ENCODE assay signal across 8 mouse cellular contexts in the genomic region with DNA sequence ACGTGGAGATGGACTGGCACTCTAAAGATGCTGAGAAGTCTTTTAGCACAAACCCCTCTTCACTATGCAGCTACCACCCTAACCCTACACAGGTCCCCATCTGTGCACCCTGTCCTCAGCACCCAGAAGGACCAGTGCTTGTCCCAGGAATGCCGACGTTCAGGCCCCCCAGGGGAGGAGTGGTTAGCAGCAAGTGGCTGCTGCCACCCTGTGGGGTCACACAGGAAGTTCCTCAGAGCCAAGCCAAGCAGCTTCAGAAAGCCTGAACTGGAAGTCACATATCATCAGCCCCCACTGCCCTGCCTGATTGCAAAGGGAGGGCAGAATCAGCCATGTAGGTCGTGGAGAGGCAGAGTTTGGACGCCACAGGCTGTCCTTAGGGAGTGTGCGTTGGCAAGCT. TPM values are rescaled to one million over a fixed set of nuclear protein-coding genes. Genes with fewer than 3 reads are reported as not detected.
DNase-seq lines count a peak whose midpoint lies in the region; TF ChIP-seq lines count a peak whose summit lies in the region.
"Had no signal": no experiment of that assay in that cellular context is flagged by ENCODE, and none has a peak within 500 bp of the region (broad histone marks: within the 10 kb centered on the region; RNA-seq: fewer than 3 reads in every experiment).

No protein-coding gene starts in this region.

- no peak for TF ChIP-seq POLR2A in olfactory bulb, adult 2 months (IDR thresholded peaks at IDR 0.05; ENCODE audit: insufficient read depth, low read depth, low read length)

- intact Hi-C loops in left cerebral cortex, adult 2 months (cut with DNase I), result loop anchor here (1.0 to 10.0 kb wide), 2 partner anchors 194 to 446 kb away; no protein-coding TSS in a partner anchor

- WGBS in olfactory bulb, adult 2 months, result 26% methylated on average over 6 of the region's 6 CpGs

- peaks cover 7% of the 10 kb centered on the region for H3K4me1 ChIP-seq in olfactory bulb, adult 2 months (ENCODE audit: control insufficient read depth, insufficient read depth, low read length)

- TF ChIP-seq CTCF in left cerebral cortex, adult 2 months (IDR thresholded peaks at IDR 0.05), result peak; percentile 75
- peak; percentile 74; the same call in 1 of the 2 replicates for TF ChIP-seq CTCF in olfactory bulb, adult 2 months (IDR thresholded peaks at IDR 0.05; ENCODE audit: insufficient read depth, low read depth, low read length)

- no peak overlapping the region for H3K27ac ChIP-seq in left cerebral cortex, adult 2 months
- no peak overlapping the region for H3K27ac ChIP-seq in olfactory bulb, adult 2 months (ENCODE audit: insufficient read depth, low read depth, low read length)
- H3K27ac ChIP-seq: liver, embryonic 15.5 days had no signal

- peak; percentile 36 to 42 for DNase-seq in left cerebral cortex, adult 2 months (ENCODE audit: extremely low spot score in 1 of 2, low spot score in 2 of 2)
- no peak for DNase-seq in left cerebral cortex, adult 11 months (ENCODE audit: low spot score)
- DNase-seq in MN1 (ENCODE audit: low spot score), result peak; percentile 61
- peak; percentile 62 to 67 for DNase-seq in cerebellum, postnatal 14 days
- DNase-seq in kidney, postnatal 14 days, result peak; percentile 54
- DNase-seq in neural tube, embryonic 10.5 days (ENCODE audit: extremely low spot score, low spot score), result no peak

- no peak overlapping the region for H3K4me3 ChIP-seq in left cerebral cortex, adult 2 months
- H3K4me3 ChIP-seq in olfactory bulb, adult 2 months (ENCODE audit: insufficient read depth, low read depth, low read length), result no peak overlapping the region
- H3K4me3 ChIP-seq: liver, embryonic 15.5 days had no signal

RNA-seq across cellular contexts. Expression of a gene that starts 45.4 kb away (rescaled TPM):
- total RNA-seq in left cerebral cortex, adult 2 months (2021), result 1 to 10 TPM; 2.9 to 6.9 TPM
- not detected in 2 replicates for polyA plus RNA-seq in olfactory bulb, adult 2 months (2012; ENCODE audit: insufficient read depth, insufficient read length, low replicate concordance, missing spikeins)

Comparison
In these comparisons a context has a peak if more than half of its experiments do, and no peak if none do; other contexts are left out.
1. DNase-seq: peak in left cerebral cortex, adult 2 months (2 of 2), MN1 (single experiment), cerebellum, postnatal 14 days (2 of 2) and kidney, postnatal 14 days (single experiment); none in left cerebral cortex, adult 11 months (single experiment) and neural tube, embryonic 10.5 days (single experiment).